Mouse (Mus musculus) kidney, embryonic 16.5 days (tissue): ENCODE data around the gene Tgfa. TPM values are rescaled to one million over a fixed set of nuclear protein-coding genes. Genes with fewer than 3 reads are reported as not detected.
A peak's percentile ranks its signal among the peaks of the same experiment; 100 is the strongest.

ENCODE experiments used
- ATAC-seq: fragments of 200-750 bp; cut with Nextera tagmentation; 2 replicates; pipeline ENCODE4 v1.8.0; 2017; ENCODE audit warnings: moderate TSS enrichment; ENCODE audit not compliant: low FRiP score, low TSS enrichment
- H3K27ac ChIP-seq: fragments of 300-500 bp; sonication (generic); 2 replicates; pipeline ENCODE4 v1.5.1; 2014; ENCODE audit warnings: low read length
- H3K27me3 ChIP-seq: fragments of 300-500 bp; sonication (generic); 2 replicates; pipeline ENCODE4 v1.6.1; 2014; ENCODE audit warnings: low read length, control low read depth, mixed read lengths; ENCODE audit not compliant: insufficient read depth
- H3K36me3 ChIP-seq: fragments of 300-500 bp; sonication (generic); 2 replicates; pipeline ENCODE4 v1.6.1; 2014; ENCODE audit warnings: low read length, control low read depth, mixed read lengths; ENCODE audit not compliant: insufficient read depth
- H3K4me1 ChIP-seq: fragments of 300-500 bp; sonication (generic); 2 replicates; pipeline ENCODE4 v1.6.1; 2014; ENCODE audit warnings: low read length, control low read depth, mixed read lengths; ENCODE audit not compliant: insufficient read depth
- H3K4me2 ChIP-seq: fragments of 300-500 bp; sonication (generic); replicated peaks from 2 replicates; pipeline ENCODE4 v1.6.1; 2014; ENCODE audit warnings: low read depth, low read length
- H3K4me3 ChIP-seq: fragments of 300-500 bp; sonication (generic); 2 replicates; pipeline ENCODE4 v1.5.1; 2014; ENCODE audit warnings: mild to moderate bottlenecking, low read length
- H3K9ac ChIP-seq: fragments of 300-500 bp; sonication (generic); replicated peaks from 2 replicates; pipeline ENCODE4 v1.6.1; 2014; ENCODE audit warnings: low read length
- H3K9me3 ChIP-seq: fragments of 300-500 bp; sonication (generic); 2 replicates; pipeline ENCODE4 v1.6.1; 2016; ENCODE audit warnings: low read length, control low read depth
- WGBS: fragments of 180-500 bp; shearing (Covaris S2); extraction: QIAGEN DNeasy Blood & Tissue Kit; methylation state at CpG from one replicate; pipeline ENCODE4 v1.1.7; 2014; 5-methylcytosine and 5-hydroxymethylcytosine counted together
- polyA plus RNA-seq: library from polyadenylated mRNA; unstranded; fragments of >200 nt; fragmentation: Nextera tagmentation; extraction: Ambion mirVana; gene quantifications from 2 replicates; pipeline ENCODE4 v1.2.1, GENCODE M21; 2015

Gene Tgfa
- polyA plus RNA-seq, 1 experiment from 2014 or later, result 7.7 TPM

- WGBS, result 73% methylated on average over 5 of the region's 5 CpGs
- H3K9me3 ChIP-seq, result peaks cover 3% of the 10 kb centered on the region; the same call in 1 of the 2 replicates
- no peak overlapping the region for H3K27ac ChIP-seq
- H3K27me3 ChIP-seq, result no peaks in the 10 kb centered on the region
- ATAC-seq, result peak; percentile 35; the same call in 1 of the 2 replicates
- no peak overlapping the region for H3K4me3 ChIP-seq
- H3K4me1 ChIP-seq, result peaks cover 5% of the 10 kb centered on the region; the same call in 1 of the 2 replicates
- no peak overlapping the region for H3K4me2 ChIP-seq
- 0 out of 2 replicates have a peak, but pooled peaks cover 3% of the 10 kb centered on the region for H3K36me3 ChIP-seq
- H3K9ac ChIP-seq, result no peak overlapping the region
These were observed 76.1 kb downstream of the Tgfa start for GRCm38 (mm10) chr6:86271130-86271529.

- Histone ChIP-seq H3K9ac (no peak overlapping the region), H3K36me3 (0 out of 2 replicates have a peak, but pooled peaks cover 3% of the 10 kb centered on the region), H3K27ac (no peak overlapping the region), H3K9me3 (peaks cover 3% of the 10 kb centered on the region; the same call in 1 of the 2 replicates), H3K27me3 (no peaks in the 10 kb centered on the region), H3K4me1 (no peaks in the 10 kb centered on the region), H3K4me3 (no peak overlapping the region), H3K4me2 (no peak overlapping the region)
- WGBS, result 94% methylated on average over 4 of the region's 4 CpGs
- ATAC-seq, result no peak
These were observed 80.7 kb downstream of the Tgfa start for GRCm38 (mm10) chr6:86275704-86276103.

GRCm38 (mm10) chr6:86276816-86277215, 81.8 kb downstream of the Tgfa start:
- no peak overlapping the region for H3K4me3 ChIP-seq
- no peak overlapping the region for H3K4me2 ChIP-seq
- 88% methylated on average over 2 of the region's 2 CpGs for WGBS
- no peak for ATAC-seq
- H3K4me1 ChIP-seq, result no peaks in the 10 kb centered on the region
- H3K9ac ChIP-seq, result no peak overlapping the region
- no peaks in the 10 kb centered on the region for H3K27me3 ChIP-seq
- no peak overlapping the region for H3K27ac ChIP-seq
- H3K36me3 ChIP-seq, result 0 out of 2 replicates have a peak, but pooled peaks cover 3% of the 10 kb centered on the region
- peaks cover 3% of the 10 kb centered on the region; the same call in 1 of the 2 replicates for H3K9me3 ChIP-seq

GRCm38 (mm10) chr6:86277620-86278019, 82.6 kb downstream of the Tgfa start:
- Histone ChIP-seq H3K27ac (no peak overlapping the region), H3K4me3 (no peak overlapping the region), H3K27me3 (no peaks in the 10 kb centered on the region), H3K36me3 (0 out of 2 replicates have a peak, but pooled peaks cover 3% of the 10 kb centered on the region), H3K4me2 (no peak overlapping the region), H3K9me3 (peaks cover 3% of the 10 kb centered on the region; the same call in 1 of the 2 replicates), H3K4me1 (no peaks in the 10 kb centered on the region), H3K9ac (no peak overlapping the region)
- WGBS, result 72% methylated on average over 7 of the region's 7 CpGs
- no peak for ATAC-seq

- Histone ChIP-seq H3K27me3 (no peaks in the 10 kb centered on the region), H3K4me2 (no peak overlapping the region), H3K27ac (no peak overlapping the region), H3K9ac (no peak overlapping the region), H3K36me3 (no peaks in the 10 kb centered on the region), H3K4me3 (no peak overlapping the region), H3K4me1 (no peaks in the 10 kb centered on the region), H3K9me3 (no peaks in the 10 kb centered on the region)
- 88% methylated on average over 11 of the region's 11 CpGs for WGBS
- no peak for ATAC-seq
These were observed 86.7 kb downstream of the Tgfa start for GRCm38 (mm10) chr6:86281573-86282210.

- H3K9ac ChIP-seq, result no peak overlapping the region
- H3K9me3 ChIP-seq, result no peaks in the 10 kb centered on the region
- no peaks in the 10 kb centered on the region for H3K27me3 ChIP-seq
- H3K4me2 ChIP-seq, result no peak overlapping the region
- H3K4me3 ChIP-seq, result no peak overlapping the region
- WGBS, result 73% methylated on average over 8 of the region's 8 CpGs
- no peaks in the 10 kb centered on the region for H3K4me1 ChIP-seq
- no peak overlapping the region for H3K27ac ChIP-seq
- H3K36me3 ChIP-seq, result no peaks in the 10 kb centered on the region
- ATAC-seq, result no peak
These were observed 98.3 kb downstream of the Tgfa start for GRCm38 (mm10) chr6:86293301-86293700.

GRCm38 (mm10) chr6:86295451-86295850, 100.4 kb downstream of the Tgfa start:
- Histone ChIP-seq H3K9me3 (no peaks in the 10 kb centered on the region), H3K4me2 (no peak overlapping the region), H3K4me3 (no peak overlapping the region), H3K27me3 (no peaks in the 10 kb centered on the region), H3K36me3 (no peaks in the 10 kb centered on the region), H3K9ac (no peak overlapping the region), H3K27ac (no peak overlapping the region), H3K4me1 (no peaks in the 10 kb centered on the region)
- WGBS, result 63% methylated on average over 8 of the region's 8 CpGs
- ATAC-seq, result no peak

- Histone ChIP-seq H3K9me3 (no peaks in the 10 kb centered on the region), H3K4me1 (no peaks in the 10 kb centered on the region), H3K27me3 (no peaks in the 10 kb centered on the region), H3K36me3 (no peaks in the 10 kb centered on the region), H3K4me2 (no peak overlapping the region), H3K9ac (no peak overlapping the region), H3K4me3 (no peak overlapping the region), H3K27ac (no peak overlapping the region)
- 91% methylated on average over 3 of the region's 3 CpGs for WGBS
- ATAC-seq, result no peak
These were observed 101.1 kb downstream of the Tgfa start for GRCm38 (mm10) chr6:86296126-86296525.

GRCm38 (mm10) chr6:86296938-86297337, 101.9 kb downstream of the Tgfa start:
- Histone ChIP-seq H3K9ac (no peak overlapping the region), H3K4me3 (no peak overlapping the region), H3K9me3 (no peaks in the 10 kb centered on the region), H3K36me3 (no peaks in the 10 kb centered on the region), H3K4me1 (no peaks in the 10 kb centered on the region), H3K27ac (no peak overlapping the region), H3K4me2 (no peak overlapping the region), H3K27me3 (no peaks in the 10 kb centered on the region)
- WGBS, result 96% methylated on average over 2 of the region's 2 CpGs
- ATAC-seq, result no peak

- Histone ChIP-seq H3K4me3 (no peak overlapping the region), H3K27me3 (no peaks in the 10 kb centered on the region), H3K9me3 (no peaks in the 10 kb centered on the region), H3K9ac (no peak overlapping the region), H3K4me1 (no peaks in the 10 kb centered on the region), H3K27ac (no peak overlapping the region), H3K36me3 (no peaks in the 10 kb centered on the region), H3K4me2 (no peak overlapping the region)
- 92% methylated on average over 3 of the region's 3 CpGs for WGBS
- no peak for ATAC-seq
These were observed 103.9 kb downstream of the Tgfa start for GRCm38 (mm10) chr6:86298961-86299360.
